Mouse (Mus musculus) kidney, postnatal 4 days (tissue): Measurements from ENCODE around the gene Chit1.

Source experiments
- DNase-seq, 2 experiments: peaks; one replicate each; pipeline ENCODE4 v3.0.0; 2021; ENCODE audit warnings: mixed read lengths in 2 of 2

The Chit1 gene

DNA sequence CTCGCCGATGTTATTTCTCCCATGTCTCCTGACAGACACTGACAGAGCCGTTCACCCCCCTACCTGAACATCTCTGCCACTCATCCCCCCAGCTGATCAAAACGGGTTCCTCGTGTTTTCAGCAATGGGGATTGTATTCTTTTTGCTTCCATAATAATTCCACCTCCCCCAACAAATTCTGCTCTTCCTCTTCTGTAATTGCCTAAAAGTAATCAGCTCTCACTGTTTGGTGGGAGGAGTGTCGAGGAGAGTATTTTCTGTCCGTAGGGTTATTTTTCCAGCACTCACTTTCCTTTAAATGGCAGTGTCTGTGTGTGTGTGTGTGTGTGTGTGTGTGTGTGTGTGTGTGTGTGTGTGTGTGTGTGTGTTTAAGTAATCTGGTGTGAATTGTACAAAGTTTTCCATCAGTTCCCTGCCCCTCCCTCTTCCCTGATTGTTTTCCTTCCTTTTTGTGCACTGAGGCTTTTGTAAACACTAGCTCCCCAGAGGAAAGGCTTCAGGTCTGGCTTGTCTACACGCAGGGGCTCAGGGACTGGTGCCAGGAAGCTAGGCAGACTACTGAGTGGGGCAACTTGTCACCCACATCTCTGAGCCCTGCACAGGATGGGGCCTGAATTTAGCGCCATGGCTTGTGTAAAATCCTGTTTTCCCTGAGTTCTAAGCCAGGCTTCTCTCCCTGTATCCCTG lies 31.4 kb upstream of the Chit1 start:
- peak in 1 of 2 experiments; percentile 76 for DNase-seq

DNA sequence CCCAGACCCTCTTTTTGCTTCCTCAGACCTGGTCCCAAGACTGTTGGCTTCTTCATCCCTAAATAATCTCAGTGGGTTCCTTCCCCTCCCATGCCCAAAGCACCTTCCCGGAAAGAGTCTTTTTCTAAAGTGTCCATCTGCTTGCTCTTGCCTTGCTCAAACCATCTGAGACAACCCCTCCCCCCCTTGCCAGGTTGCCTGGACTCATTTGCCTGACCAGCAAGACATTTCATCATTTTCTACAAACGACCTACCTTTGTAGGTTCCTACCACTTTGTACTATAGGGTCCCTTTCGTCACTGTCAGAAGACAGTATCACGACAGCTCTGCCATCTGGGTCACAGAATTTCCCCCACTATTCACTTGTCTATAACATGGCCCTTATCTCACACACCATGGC lies 30.6 kb upstream of the Chit1 start:
- no peak for DNase-seq

DNA sequence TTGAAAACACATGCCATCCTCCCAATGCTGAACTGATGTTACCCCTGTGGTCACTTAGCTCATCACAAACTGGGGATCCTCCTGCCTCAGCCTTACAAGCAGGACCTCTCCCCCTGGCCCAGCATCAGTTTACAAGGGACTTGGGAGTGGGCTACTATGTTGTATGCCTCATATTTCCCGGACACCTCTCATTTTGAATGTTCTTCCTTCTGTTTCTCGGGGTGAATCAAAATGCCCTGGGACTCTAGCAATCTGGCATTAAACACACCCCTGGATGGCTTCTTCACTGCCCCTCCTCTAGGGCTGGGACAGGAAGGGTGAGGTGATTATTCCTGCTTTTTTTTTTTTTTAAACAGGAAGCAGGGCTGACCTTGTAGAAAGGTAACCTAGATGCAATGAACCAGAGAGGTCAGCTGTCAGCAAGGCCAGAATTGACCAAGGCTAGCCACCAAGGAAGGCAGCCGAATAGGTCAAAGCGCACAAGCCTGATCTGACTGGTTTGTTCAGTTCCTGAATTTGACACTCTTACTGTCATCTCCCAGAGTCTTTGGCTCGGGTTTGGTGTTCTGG lies 30.1 kb upstream of the Chit1 start:
- no peak for DNase-seq

DNA sequence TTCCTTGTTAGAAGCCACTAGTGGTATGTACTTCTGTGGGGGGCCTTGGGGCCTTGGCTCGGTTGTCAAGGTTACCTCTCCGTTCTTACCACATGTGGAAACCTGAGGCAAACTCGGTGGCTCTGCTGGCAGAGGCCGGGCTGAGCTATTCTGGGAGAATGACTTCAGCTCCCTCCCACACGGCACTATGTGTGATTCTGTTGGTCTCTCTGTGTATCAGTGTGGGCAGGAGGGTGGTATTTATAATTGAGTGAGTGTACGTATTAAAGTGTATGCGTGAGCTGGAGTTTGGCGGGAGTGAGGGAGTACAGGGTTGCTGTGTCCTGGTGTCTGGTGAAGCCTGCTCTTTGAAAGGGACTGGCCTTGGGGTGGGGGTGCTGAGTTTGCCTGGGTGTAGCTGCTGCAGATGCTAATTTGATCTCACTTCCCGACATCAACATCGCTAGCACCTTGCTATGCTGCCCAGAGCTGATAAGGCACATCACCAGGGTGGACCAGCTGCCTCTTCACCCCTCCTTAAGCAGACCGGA lies 28.0 kb upstream of the Chit1 start:
- peak; percentile 21 to 51 for DNase-seq

DNA sequence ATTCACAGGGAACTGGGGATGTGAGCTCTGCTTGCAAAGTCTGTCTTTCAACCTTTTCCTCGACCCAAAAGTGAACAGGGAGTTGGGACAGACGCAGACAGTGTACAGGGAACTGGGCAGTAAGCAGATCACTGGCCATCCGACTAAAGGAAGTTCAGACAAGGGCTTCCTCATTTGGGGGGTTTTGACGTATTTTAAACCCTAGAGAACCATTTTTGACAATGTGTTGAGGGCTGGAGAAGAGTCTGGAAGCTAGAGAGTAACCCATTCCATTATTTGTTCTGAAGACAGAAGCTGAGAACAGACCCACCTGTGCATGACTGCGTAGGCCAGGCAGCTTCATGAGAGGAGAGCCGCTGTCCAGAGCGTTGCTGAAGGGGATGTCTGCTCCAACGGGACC lies 27.4 kb upstream of the Chit1 start:
- DNase-seq: no peak

DNA sequence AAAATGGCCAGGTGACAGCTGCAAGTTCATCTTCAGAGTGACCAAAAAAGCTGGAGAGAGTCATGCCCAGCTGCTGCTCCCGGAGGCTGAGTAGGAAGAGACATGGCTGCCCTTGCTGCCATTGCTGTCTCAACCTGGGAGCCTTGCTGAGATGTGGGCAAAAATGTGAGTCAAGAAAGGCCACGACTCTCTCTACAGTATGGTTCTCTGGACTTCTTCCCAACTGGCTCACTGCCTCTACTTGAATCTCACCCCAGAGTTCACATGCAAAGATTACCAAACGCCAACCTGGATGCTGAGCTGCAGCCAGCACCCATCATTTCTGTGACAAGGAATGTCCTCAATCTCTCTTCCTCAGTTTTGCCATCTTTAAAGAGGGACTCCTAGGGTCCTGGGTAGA lies 26.9 kb upstream of the Chit1 start:
- no peak for DNase-seq

DNA sequence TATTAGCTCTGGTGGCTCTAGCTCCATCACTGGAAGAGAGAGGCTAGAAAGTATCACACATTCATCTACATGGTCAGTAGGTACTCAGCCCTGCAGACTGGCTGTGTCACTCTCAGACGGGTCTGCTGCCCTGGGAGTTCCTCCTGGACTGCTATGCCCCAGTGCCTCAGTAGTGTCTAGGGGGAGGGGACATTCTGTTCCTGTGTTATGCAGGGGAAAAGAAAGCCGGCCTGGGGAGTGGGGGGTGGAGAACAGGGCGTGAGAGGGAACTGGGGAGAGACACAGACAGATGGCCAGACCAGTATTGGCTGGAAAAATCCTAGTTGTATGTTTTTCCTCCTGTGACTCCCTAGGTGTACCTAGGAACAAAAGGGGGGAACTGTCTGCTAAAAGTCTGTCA lies 25.0 kb upstream of the Chit1 start:
- DNase-seq: no peak

DNA sequence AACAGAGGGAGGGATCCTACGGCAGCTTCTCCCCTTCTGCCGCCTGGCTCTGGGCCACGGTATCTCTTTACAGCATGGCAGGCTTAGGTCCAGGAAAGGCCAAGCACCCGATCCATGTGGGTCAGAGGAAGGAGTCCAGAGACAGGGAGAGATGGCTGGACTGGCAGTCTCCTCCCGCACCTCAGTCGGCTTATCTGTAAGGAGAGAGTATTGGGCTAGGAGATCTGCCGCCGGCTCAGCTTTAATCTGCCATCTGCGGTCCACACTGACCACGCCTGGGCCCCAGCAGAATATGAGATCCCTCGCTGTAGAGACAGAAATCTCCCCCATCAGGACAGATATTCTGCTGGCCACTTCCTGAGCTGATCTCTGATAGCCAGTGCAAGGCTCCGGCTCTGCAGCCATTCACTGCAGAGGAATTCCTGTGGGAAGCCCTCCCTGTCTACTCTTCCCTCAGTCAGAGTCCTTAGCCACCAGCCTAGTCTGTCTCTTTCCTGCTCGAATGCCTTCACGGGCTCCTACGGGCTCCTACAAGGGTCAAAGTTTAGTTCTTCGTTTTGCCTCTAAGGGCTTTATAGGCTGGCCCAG lies 24.1 kb upstream of the Chit1 start:
- DNase-seq: peak in 1 of 2 experiments; percentile 58

DNA sequence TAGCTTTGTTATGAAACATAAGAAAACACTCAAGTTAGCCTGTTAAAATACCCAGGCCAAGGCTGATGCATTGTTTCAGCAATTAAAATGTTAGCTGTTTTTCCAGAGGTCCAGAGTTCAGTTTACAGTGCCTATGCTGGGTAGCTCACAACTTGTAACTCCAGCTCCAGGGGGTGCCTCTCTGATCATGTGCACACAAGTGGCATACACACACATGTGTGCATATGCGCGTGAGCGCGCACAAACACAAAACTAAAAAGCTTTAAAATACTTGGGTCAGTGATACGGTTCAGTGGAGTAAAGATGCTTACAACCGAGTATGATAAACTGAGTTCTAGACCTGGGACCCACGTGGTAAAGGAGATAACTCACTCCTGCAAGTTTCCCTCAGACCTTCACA lies 22.0 kb upstream of the Chit1 start:
- no peak for DNase-seq

DNA sequence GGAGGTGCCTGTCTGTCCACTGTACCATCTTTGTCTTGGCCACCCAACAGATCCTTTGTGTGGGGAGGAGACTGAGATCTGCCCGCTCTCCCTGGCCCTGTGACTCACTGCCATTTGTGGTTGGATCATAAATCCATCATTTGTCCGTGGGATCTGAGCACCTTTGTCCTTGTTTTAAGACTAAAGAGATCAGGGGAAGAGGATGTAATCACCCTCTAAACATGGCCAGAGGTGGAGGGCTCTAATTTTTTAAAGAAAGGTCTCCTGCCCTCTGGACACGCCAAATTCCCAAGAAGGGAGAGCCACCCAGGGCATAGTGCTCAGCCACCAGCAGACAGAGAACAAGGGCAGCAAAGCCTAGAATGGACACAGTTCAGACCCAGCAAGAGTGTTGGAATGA lies 19.2 kb upstream of the Chit1 start:
- no peak for DNase-seq

DNA sequence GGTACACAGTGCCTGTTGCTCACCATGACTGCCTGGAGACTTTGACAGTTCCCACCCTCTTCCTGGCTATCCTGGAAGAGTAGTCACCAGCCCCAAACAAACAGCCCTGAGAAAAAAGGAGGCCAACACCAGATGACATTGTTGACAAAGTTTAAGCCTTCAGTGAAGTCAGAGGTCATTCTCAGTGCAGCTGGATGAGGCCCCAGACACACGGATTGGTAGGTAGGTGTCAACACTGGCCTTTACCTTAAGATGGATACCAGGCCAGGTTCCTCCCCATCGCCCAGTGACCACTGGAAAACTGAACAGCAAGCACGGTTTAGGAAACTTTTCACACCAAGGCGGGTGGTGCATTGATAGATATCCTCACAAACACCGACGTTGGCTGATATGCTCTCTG lies 18.7 kb upstream of the Chit1 start:
- no peak for DNase-seq

DNA sequence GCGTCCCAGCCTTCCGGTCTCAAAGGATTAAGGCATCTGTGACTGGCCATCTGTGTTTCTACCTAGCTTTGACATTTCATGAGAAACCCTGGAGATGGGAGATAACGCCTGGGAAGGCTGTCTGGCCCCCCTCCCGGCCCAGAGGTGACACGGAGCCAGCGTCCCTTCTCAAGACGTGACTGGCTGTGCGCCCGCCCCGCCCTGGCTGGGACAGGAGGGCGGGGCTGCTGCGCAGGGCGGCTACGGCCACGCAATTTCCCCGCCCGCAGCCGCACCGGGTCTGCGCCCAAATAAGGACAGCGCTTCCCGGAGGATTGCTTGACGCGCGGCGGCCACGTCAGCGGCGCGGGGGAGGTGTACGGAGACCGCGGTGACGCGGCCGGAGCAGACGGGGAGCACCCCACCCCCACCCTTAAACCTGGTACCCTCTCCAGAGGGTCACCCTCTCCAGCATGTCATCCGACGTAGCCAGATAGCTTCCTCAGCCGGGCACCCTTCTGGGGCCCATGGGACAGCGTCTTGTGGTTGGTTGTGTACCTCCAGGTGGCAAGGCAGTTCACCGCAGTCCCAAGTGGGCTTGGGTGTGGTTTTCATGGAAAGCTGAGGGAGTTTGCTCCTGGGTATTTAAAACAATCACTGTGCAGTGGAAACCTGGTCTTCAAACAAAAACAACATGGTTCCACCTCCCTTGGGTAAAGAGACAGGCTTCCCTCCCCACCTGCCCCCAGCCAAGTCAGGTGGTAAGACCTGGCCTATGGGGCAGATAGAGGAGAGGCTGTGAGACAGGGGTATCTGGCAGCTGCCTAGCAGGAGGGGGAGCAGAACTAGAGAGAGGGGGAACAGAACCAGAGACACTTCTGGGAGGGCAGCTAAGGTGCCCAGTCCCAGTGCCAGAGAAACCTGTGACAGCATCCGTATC lies 17.9 kb upstream of the Chit1 start:
- peak; percentile 92 to 96 for DNase-seq

DNA sequence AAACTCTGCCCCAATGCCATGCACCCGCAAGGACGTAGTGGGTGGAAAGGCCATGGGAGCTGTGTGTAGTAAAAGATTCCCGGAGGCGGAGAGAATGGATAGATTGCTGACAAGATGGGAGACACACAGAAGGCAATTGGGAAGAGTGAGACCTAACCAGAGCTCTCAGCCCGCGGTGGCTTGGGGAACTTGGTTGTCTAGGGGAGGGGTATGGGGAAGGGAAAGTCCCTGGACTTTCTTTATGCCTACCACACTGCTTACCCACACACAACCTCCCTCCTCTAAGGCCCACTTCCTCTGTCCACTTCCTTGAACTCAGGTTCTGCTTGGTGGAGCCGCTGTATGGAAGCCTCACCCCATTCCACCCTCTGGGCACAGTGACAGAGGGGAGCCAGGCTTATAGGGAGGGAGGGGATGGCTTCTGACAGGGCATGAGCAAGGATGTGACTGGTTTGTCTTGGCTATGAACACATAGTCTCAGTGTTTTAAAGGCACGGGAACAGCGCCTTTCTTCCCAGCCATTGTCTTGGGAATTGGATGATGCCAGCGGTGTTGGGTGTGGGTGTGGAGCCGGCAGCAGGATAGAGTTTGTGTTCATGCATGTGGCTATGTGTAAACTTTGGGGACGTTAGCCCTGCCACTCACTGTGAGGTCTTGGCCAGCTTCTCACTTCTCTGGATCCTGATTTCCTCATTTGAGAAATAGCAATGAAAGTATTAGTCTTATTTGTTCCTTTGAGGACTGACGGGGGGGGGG lies 17.1 kb upstream of the Chit1 start:
- DNase-seq: no peak

DNA sequence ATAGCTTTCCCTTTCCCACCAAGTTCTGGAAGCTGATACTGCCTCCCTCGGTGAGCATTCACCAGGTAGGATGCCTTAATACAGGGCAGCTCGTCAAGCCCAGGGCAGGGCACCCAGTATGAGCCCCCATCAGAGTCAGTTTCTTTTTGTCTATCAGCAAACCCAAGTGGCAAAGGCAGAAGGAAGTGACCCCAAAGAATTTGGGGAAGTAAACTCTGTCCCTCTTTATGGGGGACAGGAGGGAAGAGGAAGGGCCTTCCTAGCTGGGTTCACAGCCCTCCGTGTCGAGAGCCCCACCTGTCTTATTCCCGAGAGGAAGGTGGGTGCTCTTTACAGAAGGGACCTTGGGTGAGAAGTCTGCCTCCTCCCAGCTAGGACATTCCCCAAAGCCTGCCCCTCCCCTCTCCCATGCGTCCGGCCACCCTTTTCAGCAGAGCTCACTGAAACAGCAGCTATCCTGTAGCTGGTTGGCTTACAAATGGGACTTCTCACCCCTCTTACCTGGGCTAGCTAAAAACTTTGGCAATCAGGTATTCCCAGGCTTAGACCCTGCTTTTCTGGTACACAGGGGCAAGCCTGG lies 15.9 kb upstream of the Chit1 start:
- no peak for DNase-seq

DNA sequence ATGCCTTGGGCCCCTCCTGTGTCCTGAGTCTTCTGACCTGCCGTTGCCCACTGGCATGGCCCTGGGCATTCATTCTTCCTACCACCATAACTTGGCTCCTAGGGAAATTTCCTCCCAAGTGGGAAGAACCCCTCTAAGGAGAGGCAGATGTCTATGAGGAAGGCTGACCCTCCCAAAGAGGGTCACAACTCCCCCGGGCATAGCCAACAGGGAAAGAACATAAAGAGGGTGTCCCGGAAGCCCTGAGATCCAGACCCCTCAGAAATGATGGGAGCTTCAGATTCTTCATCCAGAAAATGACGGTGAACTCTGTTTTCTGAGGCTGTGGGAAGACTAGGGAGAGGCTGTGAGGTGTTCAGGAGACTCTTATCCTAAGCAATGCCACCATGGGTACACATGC lies 15.3 kb upstream of the Chit1 start:
- DNase-seq: no peak

DNA sequence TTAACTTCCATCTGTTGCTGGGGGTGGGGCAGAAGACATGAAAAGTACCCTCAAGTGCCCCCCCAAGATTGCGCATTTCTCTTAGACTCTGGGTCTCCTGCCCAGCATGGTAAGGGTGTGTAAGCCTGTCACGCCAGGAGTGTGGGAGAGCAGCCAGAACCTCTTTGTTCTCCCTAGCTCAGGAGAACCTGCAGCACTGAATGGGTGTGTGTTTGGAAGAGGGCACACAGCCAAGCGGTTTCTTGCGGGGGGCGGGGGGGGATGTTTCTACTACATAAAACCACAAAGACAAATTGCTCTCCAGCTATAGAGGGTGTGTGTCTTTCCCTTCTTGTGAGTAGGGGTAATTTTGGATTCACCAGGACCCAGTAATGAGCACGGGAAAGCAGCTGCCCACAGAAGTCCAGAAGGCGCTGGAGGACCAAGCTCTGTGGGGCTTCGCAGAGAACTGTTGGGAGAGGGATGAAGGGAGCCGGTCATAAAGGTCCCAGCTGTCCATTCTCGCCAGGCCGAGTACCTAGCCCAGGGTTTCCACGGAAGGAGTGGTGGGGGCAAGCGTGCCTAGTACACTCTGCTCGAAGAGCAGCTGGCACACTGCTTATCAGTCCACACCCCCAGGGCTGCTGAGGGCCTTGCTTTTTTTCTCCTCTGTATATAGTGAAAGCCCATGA lies 14.6 kb upstream of the Chit1 start:
- peak in 1 of 2 experiments; percentile 37 for DNase-seq

DNA sequence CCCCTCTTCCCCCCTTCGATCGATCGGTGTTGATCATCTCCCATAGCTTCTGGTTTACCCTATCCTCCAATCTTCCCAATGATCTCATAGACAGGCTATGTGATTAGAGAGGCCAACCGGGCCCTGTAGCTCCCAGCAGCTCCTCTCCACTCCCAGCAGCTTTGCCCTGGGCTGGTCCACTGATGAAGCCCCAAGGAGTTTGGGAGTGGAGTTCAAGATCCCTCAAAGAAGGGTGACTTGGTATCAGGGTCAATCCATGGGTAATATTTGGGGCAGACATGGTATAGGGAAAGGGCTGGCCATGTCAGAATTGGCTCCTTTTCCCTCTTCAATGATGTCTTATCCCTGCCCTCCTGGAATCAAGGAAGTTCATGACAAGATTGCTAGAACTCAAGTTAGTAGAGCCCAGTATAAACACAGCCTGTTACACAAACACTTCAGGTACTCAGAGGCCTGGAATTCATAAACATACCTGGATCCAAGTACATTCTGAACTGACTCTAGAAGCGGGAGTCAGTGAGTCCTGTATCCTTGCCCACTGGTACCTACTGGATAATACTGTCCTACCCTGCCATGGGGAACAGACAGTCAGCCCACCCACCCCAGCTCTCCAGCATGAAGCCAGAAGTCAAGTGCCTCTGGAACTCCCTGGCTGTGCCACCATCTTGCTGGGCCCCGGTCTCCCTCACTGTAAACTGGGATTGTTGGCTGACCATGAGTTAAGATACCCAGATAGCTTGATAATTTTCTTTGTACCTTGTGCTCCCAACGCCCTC lies 13.8 kb upstream of the Chit1 start:
- DNase-seq: no peak

DNA sequence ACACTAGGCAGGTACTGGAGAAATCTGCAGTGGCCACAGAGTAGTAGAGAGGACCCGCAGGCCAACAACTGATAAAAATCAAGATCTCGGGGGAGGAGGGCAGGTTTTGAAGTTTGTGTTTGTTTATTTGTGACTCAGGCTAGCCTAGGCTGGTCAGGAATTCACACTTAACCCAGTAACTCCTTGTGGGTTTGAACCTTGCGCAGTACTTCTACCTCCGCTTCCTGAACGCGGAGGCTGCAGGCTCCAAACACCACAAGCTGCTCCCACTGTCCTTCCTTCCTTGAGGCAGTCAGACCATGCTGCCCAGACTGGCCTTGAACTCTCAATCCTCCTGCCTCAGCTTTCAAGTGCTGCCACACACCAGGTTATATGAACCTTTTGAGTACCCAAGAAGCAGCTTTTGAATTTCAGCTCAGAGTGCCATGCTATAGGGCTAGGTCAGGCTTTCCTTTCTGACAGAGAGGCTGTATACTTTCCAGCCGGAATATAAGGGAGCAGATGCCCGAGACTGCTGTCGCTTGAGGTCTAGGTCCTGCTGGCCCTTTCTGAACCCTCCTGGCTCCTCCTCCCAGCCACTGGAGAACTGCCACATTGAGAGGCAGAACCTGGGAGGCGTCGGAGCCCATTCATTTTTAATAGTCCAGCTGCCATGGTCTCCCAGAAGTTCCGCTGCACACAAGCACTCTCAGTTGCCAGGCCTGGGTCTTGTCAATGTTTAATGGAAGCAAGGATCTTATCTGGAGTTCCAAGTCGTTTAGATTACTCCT lies 12.9 kb upstream of the Chit1 start:
- peak; percentile 72 to 80 for DNase-seq

DNA sequence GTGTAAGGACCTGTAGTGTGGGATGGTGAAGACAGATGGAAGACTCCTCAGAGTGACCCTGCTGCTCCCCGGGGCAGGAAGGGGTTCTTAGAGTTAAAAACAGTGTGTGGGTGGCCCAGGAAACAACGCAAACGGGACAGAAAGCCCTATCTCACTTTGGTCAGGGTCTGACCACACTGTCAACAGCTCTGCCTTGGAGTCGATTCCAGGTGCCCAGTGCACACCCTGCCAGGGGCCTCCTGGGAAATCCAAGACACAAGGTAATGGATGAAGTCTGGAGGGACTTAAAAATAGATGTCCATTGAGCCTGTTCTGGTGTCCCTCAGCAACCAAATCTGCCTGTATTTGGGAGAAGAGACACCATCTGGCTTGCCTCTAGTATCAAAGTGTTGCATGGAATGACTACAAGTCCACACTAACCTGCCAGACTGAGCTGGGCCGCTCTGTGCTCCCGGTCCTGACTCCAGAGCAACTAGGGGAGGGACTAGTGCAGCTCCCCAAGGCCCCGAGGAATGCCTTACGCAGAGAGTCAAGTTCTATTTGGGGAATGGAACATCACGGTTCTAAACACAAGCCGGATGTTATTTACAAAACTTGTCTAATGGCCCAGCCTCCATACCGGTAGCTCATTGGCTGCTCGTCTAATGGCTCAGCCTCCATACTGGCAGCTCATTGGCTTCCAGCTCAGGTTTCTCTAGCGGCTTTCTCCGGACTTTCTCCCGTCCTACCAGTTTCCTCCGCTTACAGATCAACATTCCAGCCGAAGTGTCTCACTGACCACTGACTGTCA lies 12.1 kb upstream of the Chit1 start:
- DNase-seq: peak; percentile 78 to 88
